Mouse (Mus musculus) lung, postnatal 10 days (tissue): Measurements from ENCODE around the gene Chd2.

Experiments
- DNase-seq: peaks from one replicate; pipeline ENCODE4 v3.0.0; 2021

The Chd2 gene

DNA sequence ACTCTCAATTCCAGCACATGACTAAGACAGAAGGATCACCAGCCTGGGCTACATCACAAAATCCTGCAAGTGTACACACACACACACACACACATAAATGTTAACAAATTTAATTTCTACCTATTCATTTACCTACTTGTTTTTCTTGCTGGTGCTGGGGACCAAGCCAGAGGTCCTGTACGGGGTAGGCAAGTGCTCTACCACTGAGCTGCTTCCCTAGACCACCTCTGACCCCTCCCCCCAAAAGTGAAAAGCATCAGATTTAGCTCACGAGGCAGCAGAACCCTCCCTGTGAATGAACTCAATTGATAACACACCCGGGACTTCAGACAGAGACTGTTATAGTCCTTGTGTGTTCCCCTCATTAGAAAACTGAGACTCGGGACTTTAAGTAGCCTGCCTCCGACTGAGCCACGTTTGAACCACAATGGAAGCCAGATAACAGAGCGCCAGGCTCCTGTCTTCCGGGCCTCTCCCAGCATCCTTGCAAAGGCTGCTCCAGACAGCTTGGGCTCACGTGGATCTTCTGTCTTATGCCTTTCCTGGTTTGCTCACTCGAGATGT, 19.9 kb upstream of the Chd2 start:
- DNase-seq, result no peak

DNA sequence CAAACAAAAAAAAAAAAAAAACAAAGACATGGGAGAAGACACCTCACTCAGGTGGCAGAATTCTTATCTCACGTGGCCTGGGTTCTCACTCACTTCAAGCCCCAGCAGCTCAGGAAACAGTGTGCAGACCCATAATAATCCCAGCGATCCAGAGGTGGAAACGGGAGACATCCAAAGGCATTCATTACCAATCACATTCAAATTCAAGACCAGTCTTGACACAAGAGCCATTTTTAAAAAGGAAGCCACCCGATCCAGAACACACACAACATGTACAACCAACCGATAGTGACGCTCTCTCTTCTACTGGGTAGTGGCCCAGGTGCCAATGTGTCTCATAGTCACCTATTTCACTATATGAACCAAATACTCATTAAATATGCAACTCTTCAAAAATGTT, 19.2 kb upstream of the Chd2 start:
- DNase-seq, result no peak

DNA sequence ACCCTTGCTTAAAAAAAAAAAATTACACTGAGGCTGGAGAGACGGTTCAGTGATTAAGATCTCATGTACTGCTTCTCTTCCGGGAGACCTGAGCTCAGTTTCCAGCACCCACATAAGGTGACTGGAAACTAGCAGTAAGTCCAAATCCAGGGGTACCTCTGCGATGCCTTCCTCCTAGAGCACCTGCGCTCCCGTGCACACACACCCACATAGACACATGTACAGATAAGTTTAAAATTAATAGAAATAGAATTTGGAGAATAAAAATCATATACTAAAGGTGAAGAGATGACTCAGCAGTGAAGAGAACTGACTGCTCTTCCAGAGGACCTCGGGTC, 18.2 kb upstream of the Chd2 start:
- no peak for DNase-seq

DNA sequence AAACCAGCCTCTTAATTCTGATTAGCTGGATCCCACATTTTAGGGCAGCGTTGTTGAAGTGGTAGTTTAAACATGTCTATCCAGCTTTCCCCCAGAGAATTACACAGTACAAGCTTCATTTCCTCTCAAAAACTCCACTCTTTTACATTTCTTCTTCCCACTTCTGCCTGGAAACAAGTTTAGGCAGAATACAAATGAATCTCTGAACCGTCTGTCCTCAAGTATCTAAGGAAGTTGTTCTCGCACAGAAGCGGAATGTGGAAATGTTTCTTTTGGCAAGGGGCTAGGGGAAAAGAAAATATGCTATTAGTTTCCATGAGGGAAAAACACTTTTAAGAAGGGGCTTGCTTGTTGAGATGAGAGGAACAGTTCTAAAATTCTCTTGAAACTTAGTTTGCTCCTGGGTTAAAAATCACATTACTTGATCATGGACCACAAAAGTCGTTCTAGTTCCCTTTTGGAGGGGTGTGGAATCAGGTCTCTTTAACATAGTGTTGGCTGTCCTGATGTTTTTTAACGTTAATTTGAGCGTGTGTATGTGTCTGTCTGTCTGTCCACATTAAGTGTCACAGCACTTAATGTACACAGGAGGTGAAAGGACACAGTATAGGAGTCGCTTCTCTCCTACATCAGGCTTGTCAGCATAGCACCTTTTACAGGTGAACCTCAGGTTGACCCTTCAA, 17.7 kb upstream of the Chd2 start:
- peak; percentile 47 for DNase-seq

DNA sequence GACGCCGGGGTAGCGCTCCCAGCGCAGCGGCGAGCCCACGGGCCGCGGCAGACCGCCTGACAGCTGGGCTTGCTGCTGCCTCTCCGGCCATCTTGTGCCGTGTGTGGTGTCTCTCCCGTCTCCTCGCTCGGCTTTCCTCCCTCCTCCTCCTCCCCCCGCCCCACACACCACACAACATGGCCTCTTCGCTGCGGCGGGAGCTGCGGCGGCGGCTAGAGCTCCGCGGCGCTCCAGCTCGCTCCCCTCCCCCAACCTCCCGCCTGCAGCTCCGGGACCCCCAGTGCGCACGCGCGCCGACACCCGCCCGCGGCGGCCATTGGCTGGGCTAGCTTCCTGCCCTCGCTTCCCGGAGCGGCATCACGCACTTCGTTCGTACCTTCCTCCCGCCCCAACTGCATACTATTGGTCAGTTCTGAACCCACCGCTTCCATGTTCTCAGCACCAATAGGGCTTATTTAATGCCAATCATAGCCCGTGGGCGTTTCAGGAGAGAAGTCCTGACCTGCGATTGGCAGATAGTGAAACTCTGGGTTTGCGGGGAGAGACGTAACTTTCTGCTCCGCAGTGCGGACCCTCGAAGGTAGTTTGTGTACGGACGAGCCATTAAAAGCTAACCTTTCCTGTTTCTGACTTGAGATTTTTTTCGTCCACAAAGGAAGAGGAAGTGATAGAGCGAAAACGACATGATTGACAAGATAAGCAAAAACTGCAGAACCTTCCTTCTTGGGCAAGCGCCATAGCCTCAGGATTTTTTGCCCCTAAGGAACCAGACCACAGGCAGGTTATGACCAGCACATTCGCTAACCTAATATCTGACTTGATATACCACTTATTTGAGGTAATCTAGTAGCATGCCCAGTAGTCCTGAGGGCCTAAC, 16.9 kb upstream of the Chd2 start:
- DNase-seq, result peak; percentile 100

DNA sequence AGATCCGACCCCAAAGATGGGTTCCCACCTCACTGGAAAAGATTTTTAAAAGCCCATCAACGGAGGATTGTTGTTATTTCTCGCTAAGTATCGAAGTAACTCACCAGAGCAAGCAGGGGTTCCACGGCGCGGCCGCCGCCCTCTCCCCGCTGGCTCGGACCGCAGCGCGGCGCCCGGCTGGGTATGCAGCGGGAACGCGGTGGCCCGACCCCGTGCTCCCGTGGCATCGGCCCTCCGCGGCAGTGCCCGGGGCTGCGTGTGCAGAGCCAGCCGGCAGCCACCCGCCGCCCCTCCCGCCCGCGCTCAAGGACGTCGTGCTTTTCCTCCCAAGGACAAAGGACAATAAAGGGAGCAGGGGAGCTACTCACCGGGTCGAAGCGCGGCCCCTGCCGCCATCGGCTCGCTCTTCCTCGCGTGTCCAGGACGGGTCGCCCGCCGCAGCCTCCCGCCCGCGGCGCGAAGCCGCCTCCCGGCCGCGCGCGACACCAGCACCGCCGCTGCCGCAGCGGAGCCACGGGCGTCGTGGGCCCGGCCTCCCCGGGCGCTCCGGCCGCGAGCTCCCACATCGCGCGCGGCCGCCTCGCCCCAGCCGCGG, 16.1 kb upstream of the Chd2 start:
- DNase-seq, result peak; percentile 42

DNA sequence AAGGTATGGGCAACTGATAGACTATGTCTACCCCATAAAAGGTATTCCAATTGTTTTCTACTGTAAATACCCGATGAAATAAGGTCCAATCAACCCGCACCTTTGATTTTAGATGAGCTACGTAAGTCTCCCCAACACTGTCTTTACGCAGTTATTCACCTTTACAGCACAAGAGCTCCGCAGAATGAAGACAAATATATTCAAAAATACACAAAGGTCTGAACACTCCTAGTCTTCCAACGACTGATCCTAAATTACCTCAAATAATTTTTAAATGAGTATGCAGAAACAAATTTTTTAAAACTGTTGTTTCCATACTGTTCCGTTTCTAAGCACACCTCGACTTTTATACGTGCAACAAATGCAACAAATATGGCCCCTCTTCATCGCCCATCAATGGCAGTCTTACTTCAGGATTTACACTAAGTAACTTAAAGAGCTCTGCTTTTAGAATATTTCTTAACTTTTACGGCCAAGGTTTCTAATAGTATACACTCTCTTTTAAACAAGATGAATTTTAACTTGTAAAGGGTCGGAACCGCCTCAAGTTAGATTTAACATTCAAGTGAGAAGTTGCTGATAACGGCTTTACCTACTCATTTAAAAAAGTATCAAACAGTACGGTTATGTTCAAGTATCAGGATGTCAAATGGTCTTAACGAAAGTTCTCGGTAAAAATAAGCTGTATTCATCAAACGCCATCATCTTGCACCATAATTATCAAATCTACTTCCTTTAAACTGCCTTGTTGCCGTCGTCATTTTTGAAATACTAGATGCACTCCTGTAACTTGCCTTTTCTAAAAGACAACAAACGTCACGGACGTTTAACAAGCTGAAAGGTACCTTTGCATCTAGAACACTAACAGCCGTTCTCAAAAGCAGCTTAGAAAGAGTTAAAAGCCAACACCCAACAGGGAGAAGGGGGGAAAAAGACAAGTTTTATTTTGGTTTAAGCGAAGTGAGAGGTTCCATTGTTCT, 15.3 kb upstream of the Chd2 start:
- DNase-seq, result no peak

DNA sequence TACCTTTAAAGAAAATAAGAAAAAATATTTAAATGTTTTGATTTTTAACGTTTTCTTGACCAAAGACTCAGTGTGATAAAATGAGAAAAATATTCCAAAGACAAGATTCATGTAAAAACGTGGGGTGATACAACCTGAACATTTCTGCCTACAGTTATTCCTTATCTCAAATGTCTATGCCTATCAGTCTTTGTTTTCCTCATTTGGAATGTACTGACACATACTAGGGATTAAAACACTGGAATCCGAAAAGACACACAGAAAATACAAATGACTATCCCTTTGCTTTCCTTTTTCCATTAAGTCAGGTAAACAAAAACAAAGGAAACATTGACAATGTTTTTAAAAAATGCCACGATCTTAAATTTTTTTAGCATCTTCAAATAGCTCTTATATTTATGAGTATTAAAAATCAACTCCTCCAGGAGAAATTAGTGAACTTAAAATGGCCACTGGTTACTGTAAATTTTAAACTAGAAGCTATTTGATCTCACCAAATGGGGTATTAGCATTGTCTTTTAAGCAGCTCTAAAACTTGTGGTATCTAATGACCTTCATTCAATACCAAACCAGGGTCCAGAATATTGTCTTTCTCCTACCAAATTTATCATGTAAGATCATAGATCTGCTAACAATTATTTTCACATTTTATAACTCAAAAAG, 14.4 kb upstream of the Chd2 start:
- no peak for DNase-seq

DNA sequence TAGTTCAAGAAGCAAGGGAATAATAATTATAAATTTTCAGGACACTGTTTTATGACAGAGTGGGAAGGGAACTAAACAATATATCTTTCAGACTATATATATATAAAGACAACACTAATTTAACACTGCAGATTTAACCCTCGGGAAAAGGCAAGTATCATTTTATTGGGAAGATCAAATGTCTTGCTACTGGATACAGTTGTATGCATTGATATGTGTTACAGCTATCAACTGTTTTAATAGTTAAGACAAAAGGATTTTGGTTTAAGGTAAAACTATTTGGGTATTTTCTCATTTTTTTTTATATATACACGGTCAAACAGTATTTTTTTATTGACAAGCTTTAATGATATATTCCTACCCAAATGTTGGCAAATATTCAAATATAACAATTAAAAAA, 13.2 kb upstream of the Chd2 start:
- DNase-seq, result no peak

DNA sequence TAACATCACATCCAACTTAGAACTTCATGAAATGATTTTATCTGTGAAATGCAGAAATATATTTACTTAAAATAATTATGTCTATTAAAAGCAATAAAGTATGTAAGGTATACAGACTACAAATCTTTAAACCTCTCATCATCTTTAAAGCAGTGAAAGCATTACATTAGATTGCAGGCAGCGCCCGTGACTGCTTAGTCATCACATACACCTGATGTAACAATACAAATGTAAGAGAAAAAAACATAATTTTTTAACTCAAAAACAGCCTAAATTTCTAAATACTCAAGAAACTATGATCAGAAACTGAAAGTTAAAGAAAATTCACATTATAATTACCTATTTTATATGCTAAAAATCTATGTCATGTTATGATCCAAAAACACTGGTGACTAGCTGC, 11.5 kb upstream of the Chd2 start:
- DNase-seq, result no peak

DNA sequence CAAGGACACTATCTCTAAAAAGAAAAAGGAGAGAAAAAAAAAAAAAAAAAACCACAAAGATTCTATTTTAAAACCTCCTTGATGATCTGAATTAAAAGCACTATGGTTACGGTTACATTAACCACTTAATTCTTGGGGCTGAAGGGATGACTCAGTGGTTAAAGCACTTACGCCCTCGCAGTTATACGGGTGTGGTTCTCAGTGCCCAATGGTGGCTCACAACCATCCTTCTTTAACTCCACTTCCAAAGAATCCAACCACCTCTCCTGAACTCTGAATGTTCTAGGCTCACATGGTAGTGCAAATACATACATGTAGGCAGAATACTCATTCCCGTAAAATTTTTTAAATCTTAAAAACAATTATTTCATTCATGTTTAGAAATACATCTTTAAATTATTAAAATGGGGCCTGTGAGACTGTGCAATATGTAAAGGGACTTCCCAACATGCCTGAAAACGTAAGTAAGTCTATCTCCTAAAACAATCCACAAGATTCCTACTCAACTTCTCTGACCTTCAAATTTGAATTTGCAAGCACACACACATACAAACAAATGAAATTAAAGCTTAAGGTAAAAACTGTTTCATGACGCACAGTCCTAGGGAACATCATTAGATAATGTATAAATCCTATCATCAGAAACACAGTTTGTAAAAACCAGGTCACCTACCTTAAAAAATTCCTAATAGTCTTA, 10.6 kb upstream of the Chd2 start:
- no peak for DNase-seq

DNA sequence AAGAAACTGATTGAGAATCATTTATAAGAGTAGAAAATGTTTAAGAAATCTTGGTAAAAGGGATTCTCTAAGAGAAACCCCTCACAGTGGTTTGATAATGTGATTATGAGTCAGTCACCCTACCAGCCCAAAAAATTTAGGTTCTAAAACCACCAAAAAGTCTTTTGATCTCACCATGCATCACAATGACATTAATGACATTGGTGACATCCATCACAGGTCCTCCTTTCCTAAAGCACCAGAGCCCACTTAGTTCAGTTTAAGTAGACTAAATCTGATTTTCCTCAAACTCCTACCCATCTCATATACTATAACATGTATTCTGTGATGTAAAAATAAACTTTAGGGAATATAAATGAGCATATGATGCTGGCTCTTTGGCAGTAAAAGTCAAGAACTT, 9.7 kb upstream of the Chd2 start:
- no peak for DNase-seq

DNA sequence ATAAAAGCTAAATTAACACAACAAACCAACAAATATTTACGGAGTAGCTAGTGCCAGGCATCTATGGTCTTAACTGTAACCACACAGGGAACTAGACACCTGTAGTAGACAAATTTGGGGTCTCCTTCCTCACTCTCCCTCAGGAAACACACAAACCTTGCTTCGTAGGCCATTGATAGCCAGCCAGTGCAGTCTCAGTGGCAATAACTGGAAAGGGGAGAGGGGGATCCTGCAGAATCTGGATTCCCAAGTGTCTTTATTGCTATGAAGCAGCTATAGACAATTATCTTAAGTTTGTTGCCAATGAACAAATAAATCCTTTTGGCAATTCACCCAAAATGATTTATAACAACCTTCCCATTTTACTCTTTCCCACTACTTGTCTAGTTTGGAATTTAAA, 6.4 kb upstream of the Chd2 start:
- no peak for DNase-seq

DNA sequence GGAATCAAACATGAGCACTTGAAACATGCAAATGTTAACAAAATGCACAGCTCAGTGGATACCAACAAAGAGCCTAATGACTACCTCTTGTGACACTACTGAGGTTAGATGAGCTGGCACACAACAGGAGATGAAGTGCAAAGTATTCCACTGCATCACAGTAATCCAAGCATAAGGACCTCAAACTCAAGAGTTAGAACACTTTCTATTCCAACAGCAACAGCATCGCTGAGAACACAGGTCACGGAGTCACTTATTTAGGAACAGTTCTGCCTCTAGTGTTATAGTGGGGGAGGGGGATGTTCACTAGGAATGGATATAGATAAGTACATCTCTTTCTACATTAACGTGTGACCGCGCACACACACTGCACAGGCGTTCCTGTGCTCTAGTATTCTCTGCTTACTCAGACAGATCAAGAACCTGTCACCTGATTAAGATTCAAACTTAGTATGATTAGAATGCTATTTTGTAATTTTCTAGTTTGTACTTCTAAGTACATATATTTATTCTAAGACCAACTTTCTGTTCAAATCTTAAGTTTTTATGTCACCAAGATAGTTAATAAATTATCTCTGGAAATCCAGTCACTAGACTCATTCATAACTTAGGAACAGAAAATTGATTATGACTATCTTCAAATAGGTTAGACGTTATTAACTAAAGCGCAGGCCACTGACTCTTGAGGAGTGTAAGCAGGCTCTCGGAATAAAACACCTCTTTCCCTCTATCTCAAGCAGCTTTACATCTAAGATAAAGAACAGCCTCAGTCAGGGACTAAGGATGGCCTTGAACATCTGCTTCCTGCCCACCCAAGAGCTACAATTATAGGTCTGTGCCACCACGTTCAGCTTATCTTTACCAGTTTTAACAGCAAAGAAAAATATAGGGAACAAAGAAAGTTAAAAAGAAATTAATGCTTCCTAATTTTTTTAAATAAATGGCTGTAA, 5.2 kb upstream of the Chd2 start:
- no peak for DNase-seq

DNA sequence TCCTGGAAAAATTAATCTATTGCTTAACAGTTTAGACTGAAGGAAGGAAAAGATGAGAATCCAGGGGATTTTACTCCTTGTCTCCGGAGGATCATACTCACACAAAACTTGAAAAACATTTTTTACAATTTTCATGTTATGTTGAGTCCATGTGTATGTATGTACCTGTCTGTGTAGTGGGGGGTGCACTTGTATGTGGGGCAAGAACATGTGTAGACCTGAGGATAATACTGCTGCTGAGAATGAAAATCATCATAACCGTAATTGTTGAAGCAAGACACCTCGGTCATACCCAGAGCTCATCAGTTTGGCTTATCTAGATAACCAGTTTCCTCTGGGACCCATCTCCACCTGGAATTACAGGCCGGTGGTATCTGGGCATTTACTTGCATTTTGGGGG, 3.4 kb upstream of the Chd2 start:
- no peak for DNase-seq

DNA sequence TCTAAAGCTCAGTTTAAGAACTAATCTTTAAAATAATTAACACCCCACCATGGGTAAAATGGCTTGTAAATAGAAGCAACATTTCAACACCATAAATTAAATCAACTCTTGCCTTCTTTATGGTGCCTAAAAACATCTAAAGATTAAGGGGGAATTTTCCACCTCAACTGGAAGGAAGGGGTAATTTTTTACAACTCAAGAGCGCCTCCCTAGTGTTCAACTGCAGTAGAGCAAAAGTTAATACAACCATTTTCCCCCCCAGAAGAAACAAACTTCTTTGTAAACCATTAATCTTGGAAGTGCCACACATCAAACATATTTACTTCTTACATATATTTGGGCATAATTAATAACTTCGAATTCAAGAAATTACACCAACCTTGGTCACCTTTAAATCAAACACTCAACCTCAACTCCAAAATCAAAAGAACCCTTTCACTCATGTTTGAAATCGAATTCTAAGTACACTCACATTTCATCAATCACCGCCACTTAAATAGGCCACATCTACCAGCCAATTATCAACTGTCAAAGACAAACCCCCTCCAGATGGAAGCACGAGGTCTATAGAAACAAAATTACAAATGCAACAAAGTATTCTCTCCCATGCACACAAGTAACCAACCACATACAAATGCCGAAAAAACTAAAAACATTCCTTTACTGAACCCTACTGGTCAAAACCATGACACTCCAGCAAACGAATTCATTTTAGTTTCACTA, 662 bp upstream of the Chd2 start:
- DNase-seq, result no peak

DNA sequence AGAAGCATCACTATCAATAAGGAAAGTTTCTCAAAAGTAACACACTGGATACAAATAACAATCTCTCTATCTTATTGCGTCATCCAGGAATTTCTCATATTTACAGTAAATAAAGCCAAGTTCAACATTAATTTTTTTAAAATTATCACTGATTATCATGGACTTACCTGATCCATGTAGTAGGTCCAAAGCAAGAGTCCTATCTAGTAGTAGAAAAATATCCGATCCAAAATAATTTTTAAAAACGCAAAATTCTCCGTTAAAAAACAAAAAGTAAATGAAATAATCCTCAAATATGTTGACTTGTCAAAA, 595 bp downstream of the Chd2 start:
- no peak for DNase-seq

DNA sequence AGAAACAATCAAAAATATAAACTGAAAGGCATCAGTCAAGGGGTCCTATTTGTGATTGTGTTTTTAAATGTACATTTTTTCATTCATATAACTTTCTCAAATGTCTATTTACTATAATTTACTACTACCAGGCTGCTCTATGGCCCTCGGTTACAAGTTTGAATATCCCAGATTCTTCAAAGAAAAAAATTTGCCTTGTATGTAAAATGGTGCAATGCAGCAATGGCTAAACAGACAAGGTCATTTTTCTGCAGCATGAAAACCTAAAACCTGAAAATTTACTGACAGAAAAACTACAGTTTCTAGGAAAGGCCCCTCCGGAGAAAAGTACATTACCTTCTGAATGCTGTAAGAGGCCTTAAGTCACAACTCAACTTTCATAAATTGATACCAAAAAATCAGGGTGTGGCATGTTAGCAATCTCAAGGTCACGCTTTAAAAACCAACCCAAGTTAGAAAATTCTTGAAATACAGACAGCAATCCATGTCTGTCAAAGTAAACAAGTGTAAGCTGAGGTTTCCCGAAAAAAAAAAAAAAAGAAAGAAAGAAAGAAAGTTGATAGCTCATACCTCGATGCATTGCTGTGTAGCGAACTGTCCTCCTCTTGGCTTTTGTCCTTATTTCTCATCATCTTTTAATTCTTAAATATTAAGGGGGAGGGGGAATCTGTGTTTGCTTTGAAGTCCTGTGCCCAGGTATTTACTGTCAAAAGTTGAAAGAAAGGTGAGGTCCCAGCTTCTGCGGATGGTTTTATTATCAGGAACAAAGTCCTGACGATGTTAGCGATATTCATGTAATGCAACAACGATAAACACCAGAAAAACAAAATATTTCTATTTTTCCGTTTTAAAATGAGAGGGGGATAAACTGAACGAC, 1.2 kb downstream of the Chd2 start:
- DNase-seq, result no peak
